Mouse (Mus musculus): ENCODE results near the gene Hipk4.
"Not testable (repeated sequence)": the region's sequence is repeated elsewhere in the genome, so short reads cannot be mapped to it uniquely, and the experiment has no call there.

The Hipk4 gene

DNA sequence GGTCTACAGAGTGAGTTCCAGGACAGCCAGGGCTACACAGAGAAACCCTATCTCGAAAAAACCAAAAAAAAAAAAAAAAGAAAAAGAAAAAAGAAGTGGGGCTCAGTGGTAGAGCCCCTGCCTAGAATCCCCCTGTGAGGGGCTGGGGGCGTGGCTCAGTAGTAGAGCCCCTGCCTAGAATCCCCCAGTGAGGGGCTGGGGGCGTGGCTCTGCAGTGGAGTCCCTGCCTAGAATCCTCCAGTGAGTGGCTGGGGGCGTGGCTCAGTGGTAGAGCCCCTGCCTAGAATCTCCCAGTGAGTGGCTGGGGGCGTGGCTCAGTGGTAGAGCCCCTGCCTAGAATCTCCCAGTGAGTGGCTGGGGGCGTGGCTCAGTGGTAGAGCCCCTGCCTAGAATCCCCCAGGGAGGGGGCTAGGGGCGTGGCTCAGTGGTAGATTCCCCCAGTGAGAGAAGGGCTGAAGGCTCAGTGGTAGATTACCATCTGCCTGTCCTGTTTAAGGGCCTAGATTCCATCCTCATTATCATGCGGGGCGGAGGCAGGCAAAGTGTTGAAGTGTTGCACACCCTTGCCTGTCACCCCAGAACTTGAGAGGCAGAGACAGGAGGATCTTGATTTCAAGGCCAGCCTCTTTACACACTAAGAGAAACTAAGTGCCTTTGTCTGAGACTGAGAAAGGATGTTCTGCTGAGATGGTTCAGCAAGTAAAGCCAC, 28.3 kb upstream of the Hipk4 start:
- not testable (repeated sequence) for DNase-seq (ENCODE audit: low spot score)

DNA sequence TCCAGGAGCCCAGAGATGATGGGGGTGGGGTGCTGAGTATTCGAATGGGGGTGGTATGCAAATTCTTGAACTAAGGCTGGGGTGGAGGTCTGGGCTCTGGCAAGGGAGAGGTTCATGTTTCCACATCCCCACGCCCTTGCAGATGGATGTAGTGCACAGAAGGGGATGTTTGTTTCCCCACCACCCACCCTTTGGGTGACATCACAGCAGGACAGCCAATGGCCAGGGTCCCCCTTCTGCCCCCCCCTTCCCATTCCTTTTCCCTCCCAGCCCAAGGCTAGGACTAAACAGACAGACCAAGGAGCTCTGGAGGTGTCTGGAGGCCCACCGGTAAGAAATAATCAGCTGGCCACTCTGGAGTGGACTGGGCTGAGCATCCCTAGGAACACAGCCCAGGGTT, 24.0 kb upstream of the Hipk4 start, which contains the start of gene Prx:
Prx (plus strand) TSS at position 289 of the 400 bp plus-strand sequence.
- no peak for DNase-seq (ENCODE audit: low spot score)

DNA sequence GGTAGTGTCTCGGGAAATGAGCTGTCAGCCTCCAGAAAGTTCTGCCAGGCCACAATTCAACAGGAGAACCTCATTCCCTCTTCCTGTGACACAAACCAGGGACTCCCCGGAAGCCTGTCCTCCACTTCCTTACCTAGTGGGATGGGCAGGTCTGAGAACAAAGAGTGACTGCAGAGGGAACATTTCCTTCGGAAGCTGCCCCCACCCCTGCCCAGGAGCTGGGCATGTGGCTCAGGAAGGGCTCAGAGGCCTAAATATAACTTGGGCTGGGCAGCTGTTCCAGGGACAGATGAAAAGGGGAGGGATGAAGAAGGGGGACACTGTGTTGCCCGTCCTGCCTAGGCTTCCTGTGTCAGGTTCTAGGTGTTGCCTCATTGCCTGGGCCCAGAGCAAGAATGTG, 21.4 kb upstream of the Hipk4 start:
- DNase-seq (ENCODE audit: low spot score) = no peak

DNA sequence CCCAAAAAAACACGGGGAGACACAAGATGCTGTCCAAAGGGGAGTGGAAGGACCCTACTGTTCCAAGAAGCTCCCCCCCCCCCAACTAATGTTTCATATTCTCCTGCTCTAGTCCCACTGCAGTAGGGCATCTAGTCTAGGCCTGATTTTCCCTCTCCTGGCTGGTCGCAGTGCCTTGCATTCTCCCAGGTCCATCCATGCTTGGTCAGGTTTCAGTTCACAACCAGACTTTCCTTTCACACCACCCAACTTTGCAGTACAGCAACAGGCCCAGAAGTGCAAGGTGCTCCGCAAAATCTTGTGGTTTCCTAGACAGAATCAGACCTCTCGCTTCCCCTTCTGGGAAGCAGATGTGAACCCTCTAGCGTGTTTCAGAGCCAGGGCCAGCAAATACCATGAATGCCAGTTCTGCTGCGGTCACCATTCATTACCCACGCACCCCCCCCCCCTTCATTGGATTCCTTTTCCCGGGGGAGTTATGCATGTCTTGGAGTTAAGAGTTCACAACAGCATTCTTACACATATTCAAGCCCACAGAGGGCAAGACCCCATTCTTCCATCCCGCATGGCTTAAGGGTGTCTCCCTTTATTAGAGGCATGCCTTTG, 16.2 kb upstream of the Hipk4 start:
- DNase-seq (ENCODE audit: low spot score) = no peak

DNA sequence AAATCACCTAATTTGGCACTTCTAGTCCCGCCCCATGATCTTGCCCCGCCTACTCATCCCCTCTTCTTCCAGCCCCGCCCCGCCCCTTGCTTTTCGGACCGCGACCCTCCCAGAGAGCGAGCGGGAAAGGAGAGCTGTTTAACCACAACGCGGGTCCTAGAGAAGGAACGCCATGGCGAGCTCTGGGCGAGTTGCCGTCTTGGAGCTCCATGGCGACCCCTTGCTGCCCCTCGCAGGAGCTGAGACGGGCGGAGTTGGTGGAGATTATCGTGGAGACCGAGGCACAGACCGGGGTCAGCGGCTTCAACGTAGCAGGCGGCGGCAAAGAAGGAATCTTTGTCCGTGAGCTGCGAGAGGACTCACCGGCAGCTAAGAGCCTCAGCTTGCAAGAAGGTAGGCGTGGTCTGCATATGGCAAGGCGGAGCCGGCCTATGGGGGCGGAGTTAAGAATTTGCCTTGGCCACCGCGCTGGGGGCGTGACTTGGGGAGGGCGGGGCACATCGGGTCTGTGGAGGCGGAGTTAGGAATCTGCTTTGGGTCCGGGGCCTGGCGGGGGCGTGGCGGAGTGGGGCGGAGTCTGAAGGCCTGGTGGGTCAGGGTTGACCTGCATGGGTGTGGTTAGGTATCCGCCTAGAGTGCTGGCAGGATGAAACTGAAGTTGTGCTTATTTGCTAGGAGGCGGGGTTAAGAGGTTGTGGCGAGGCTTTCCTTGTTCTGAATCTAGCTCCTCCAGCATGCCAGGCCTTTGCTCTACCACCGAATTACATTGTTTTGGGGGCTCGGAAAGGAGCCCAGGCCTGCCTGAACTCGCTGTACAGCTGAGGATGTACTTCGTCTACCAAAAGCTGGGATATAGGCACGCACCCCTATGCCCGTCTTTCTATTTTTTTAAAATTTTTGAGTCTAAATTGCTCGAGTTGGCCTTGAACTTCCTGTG, 15.1 kb upstream of the Hipk4 start:
- peak; percentile 90 for DNase-seq (ENCODE audit: low spot score)

DNA sequence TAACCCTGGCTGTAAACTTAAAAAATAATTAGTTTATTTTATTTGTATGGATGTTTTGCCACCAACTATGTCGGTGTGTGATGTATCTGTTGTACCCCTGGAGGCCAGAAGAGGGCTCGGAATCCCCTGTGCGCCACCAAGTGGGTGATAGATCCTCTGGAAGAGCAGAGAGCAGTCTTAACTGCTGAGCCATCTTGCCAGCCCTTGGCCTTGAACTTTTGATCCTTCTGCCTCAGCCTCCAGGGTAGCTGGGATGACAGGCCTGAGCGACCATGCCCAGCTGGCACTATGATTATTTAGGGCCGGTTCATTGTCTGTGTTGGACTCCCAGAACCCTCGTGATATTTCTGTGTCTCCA, 14.4 kb upstream of the Hipk4 start:
- DNase-seq (ENCODE audit: low spot score) = no peak

DNA sequence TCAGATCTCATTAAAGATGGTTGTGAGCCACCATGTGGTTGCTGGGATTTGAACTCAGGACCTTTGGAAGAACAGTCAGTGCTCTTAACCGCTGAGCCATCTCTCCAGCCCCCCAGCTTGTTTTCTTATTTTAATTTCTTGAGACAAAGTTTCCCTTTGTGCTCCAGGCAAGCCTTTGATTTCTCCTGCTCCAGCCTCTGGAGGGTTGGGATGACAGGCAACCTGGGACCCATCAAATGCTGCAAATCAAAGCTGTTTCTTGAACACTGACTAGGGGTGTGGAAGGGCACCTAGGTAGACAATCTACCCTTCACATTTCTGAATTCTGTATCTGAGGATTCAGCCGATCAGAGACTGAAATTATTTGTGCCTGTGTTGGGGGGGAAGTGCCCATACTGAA, 12.3 kb upstream of the Hipk4 start:
- no peak for DNase-seq (ENCODE audit: low spot score)

DNA sequence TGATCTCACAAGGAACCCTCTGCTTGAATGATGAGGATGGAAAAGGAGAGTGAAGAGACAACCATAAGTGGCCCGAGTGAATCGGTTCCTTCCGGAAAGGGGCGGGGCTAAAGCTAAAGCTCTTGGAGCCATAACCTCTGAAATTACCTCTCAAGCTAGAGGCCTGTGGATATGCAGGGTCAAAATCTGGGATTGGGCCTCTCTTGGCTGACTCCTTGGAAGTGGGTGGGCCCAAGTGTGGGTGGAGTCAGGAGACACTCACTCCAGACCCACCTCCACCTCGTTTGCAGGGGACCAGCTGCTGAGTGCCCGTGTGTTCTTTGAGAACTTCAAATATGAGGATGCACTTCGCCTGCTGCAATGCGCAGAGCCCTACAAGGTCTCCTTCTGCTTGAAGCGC, 8.1 kb upstream of the Hipk4 start:
- DNase-seq (ENCODE audit: low spot score) = no peak

DNA sequence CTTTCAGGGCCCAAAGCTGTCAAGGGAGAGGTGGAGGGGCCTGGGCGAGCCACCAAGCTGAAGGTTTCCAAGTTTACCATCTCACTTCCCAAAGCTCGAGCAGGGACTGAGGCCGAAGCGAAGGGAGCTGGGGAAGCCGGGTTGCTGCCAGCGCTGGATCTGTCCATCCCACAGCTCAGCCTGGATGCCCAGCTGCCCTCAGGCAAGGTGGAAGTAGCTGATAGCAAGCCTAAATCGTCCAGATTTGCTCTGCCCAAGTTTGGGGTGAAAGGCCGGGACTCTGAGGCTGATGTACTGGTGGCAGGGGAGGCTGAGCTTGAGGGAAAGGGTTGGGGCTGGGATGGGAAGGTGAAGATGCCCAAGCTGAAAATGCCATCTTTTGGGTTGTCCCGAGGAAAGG, 4.8 kb upstream of the Hipk4 start:
- DNase-seq (ENCODE audit: low spot score) = no peak

DNA sequence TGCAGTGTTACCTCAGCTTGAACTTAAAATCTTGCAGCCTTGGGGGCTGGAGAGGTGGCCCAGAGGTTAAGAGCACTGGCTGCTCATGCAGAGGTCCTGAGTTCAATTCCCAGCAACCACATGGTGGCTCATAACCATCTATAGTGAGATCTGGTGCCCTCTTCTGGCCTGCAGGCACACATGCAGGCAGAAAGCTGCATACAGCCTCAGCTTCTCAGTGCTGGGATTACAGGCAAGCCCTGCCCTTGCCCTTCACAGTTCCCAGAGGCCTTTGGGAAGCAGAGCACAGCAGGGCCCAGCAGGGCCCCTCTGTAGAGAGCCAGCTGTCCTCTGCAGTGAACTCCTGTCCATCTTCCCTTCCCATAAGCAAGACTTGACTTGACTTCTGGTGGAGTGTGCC, 3.0 kb upstream of the Hipk4 start:
- no peak for DNase-seq (ENCODE audit: low spot score)

DNA sequence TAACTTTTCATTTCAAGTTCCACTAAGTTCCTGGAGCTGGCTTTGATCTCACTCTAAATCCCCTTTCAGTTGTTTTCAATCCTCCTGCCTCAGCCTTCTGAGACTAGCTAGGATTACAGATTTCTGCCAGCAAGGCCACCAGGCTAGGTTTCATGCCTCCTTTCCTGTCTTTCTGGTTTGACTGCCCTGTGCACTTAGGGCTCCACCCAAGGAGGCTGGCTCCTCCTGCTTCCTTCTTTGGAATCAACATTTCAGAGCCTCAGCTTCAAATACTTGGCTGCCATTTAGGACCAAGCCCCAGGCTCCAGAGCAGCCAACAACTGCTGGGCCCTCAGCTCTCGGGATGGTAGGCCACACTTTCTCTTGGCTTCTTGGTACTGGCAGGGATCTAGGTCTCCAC, 2.5 kb upstream of the Hipk4 start:
- no peak for DNase-seq (ENCODE audit: low spot score)

DNA sequence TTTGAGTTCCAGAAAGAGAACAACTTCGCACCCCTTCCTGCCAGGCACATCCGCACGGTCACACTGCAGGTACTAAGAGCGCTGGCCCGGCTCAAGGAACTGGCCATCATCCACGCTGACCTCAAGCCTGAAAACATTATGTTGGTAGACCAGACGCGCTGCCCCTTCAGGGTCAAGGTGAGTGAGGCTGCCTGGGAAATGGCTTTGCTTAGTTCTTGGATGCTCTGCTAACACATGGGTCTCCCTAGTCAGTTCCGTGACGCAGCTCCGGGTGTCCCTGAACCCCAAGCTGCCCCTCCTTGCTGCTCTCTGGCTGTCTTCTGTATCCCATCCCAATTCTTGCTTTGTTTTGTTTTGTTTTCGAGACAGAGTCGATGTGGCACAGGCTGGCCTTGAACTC, 738 bp downstream of the Hipk4 start:
- DNase-seq (ENCODE audit: low spot score) = no peak

DNA sequence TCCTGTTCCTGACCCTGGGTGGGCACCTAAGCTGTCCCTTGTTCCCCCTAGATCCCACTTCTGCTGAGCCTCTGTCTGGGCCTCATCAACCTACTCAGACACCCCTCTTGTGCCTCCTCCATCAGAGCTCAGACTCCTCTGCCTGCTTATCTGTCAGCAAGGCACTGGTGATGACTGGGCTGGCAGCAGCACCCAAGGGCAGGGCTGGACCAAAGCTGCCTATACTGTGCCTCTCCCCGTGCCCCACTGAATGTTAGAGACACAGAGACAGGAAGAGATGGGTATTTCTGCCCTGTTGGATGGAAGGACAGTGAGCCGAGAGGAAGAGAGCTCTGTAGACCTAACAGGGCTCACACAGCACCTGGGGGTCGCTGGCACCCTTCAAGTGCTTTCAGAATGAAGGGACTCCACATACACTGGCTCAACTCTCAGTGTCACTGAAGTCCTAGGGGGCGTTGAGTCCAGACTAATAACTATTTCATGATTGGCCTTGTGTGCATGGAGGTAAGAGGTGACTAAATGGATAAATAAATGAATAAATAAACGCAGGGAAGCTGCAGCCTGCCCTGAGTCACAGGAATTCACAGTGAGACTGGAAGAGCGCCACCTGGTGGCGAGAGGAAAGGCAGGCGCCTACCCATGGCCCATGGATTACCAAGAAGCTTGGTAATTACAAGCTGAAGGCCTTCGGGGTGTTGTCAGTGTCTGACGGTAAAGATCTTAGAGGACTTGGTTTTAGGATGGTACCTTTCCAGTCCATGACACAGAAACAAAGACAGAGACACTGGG, 3.2 kb downstream of the Hipk4 start:
- peak; percentile 71 for DNase-seq (ENCODE audit: low spot score)

DNA sequence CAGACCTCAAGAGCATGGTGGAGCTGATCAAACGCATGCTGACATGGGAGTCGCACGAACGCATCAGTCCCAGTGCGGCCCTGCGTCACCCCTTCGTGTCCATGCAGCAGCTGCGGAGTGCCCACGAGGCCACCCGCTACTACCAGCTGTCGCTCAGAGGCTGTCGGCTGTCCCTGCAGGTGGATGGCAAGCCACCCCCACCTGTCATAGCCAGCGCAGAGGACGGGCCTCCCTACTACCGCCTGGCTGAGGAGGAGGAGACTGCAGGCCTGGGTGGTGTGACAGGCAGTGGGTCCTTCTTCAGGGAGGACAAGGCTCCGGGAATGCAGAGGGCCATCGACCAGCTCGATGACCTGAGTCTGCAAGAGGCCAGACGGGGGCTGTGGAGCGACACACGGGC, 6.0 kb downstream of the Hipk4 start:
- DNase-seq (ENCODE audit: low spot score) = no peak

DNA sequence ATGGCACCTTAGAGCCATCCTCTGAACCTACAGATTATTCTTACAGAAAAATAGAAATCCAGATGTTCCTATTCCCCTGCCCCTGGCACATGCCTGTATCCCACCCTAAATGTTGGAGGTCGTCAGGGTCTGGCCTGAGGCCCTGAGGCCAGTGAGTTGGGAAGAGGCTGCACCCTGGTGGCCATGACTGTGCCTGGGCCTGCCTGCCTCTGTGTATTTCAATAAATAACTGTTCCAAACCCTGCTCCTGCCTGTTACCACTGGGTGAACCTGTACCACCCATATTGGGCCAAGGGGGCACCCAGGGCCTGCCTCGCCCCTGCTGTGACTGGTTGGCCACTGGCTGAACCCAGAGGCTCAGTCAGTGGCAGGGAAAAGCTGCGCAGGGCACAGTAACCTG, 7.9 kb downstream of the Hipk4 start:
- no peak for DNase-seq (ENCODE audit: low spot score)

DNA sequence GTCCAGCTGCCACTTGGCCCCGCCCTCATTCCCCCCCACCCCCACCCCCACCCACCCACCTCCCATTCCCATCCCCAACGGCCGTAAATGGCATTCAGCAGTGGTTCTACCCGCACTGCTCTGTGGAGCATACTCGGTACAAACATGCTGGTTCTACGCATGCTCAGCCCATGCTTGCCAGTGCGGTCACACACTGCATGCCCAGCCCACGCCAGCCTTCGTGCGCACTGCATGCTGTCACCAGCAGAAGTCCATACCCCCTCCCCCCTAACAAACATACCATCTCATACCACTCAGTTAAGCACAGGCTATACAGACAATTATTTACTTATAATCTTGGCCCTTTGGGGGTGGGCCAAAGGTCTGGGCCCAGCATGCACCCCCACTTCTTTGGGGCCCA, 8.6 kb downstream of the Hipk4 start:
- DNase-seq (ENCODE audit: low spot score) = no peak

DNA sequence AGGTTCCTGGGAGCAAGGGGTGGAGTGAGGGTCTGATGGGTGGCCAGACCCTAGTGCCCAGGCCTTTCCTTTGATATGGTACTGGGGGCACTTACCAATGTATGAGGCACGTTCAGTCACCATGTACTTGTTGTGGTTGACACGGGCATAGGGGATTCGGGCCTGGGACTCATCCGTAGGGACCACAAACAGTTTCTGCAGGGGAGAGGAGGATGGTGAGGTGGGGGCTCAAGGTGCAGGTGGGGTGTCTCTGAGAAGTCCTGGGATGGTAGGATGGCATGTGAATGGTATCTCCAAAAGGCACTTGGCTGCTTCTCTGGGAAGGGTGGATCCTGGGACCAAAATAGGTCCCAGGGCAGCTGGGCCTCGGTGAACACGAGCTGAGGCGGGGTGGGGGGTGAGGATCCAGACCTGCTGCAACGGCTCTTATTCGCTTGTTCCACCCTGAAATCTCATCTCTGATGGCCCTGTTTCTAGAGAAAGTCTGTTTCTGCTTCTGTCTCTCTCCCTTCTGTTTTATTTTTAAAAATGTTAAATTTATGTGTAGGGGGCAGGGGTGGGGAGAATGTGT, 9.5 kb downstream of the Hipk4 start:
- no peak for DNase-seq (ENCODE audit: low spot score)

DNA sequence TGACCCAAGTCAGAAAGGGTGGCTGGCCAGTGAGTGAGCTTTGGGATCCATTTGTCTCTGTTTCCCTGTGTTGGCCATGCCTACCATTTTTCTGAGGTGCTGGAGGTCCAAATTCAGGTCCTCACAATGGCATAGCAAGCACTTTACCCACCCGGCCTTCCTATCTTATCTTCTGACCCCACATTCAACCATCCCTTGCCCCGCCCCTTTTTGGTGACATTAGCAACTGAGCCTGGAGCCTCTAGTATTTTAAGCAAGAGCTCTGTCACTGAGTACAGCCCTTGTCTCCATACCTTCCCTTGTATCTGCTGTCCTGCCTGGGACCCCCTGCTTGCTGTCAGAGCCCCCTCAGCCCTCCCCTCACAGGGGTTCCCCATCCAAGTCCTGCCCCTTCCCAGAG, 12.3 kb downstream of the Hipk4 start:
- no peak for DNase-seq (ENCODE audit: low spot score)

DNA sequence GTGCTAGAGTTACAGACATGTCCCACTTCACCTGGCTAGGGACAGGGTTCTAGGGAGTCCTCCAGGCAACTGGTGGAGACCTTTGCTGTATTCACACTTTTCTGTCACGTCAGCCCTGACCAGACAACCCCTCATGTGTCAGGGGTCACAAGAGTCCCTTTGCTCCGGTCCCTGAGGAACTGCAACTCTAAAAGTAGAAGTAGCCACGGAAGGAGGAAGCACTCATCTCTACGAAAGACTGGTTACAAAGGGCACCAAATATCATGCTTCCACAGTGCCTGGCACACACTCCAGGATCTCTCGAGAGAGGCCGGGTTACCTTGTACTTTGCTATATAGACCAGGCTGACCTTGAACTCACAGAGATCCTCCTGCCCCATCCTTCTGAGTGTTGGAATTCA, 13.6 kb downstream of the Hipk4 start:
- no peak for DNase-seq (ENCODE audit: low spot score)

DNA sequence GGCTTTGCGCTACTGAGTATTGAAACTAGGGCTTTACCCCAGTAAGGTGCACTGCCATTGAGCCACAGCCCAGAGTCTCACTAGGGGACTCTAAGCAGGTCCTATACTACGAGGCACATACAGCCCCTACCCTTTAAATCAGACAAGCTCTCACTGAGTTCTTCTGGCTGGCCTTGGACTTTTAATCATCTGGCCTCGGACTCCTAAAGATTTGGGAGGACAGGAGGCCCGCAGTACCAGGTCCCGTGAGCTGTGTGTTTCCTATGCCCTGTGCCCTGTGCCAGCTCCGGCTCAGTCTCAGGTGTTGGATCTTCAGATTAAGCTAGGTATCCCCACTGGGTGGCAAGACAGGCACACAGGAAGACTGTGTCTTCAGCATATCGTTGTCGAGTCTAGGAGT, 14.9 kb downstream of the Hipk4 start:
- no peak for DNase-seq (ENCODE audit: low spot score)

DNA sequence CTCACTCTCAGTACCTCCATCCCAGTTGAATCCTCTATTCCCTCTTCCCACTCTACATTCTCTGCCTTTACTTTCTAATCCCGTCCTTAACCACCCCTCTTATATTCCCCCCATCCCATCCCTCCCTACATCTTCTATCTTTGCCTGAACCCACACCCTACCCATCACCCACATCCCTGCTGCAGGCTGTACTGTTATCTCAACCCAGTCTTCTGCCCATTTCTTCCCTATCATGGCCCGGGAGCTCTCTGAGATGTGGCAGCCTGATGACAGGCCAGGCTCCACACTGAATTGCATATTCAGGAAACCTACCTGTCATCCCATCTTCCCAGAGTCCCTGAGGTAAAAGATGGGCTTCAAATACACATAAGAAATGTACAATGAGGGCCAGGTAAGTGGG, 15.7 kb downstream of the Hipk4 start:
- no peak for DNase-seq (ENCODE audit: low spot score)

DNA sequence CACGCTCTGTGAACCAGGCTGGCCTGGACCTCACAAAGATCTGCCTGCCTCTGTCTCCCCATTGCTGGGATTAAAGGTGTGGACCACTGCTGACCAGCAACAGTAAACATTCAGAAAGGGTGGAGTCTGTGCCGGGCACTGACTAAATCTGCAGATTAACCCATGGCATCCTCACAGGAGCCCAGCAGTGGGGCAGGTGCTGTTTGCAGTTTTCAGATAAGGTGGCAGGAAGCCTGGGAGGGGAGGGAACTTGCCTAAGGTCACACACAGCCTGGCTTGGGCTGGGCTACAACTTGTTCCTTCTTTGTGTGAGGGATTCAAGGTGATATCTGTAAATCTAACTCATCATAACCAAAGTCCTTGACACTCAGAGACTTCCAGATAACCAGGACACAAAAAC, 17.5 kb downstream of the Hipk4 start:
- DNase-seq (ENCODE audit: low spot score) = no peak

Measured in left cerebral cortex, adult 11 months (tissue).